Mouse (Mus musculus): ENCODE results near the gene Zbtb14.

Zbtb14 gene

GRCm38 (mm10) chr17:69382511-69383100, at the start of gene Zbtb14:
Gene Zbtb14, plus strand, starts transcription at chr17:69383050.
- DNase-seq: peak; percentile 100

GRCm38 (mm10) chr17:69346056-69346455, 36.8 kb upstream of the Zbtb14 start:
- DNase-seq: peak; percentile 60

GRCm38 (mm10) chr17:69349014-69349531, 33.8 kb upstream of the Zbtb14 start:
- DNase-seq: peak; percentile 51

- DNase-seq: peak; percentile 68
Observed at GRCm38 (mm10) chr17:69365049-69365448, 17.8 kb upstream of the Zbtb14 start.

GRCm38 (mm10) chr17:69380838-69381237, 2.0 kb upstream of the Zbtb14 start:
- DNase-seq: peak; percentile 64

GRCm38 (mm10) chr17:69383201-69383940, 521 bp downstream of the Zbtb14 start:
- peak; percentile 99 for DNase-seq

- peak; percentile 98 for DNase-seq
Observed at GRCm38 (mm10) chr17:69383941-69384665, 1.3 kb downstream of the Zbtb14 start.

GRCm38 (mm10) chr17:69396147-69397033, 13.5 kb downstream of the Zbtb14 start:
- peak; percentile 97 for DNase-seq

- no peak for DNase-seq
Observed at GRCm38 (mm10) chr17:69397163-69397562, 14.3 kb downstream of the Zbtb14 start.

- DNase-seq: no peak
Observed at GRCm38 (mm10) chr17:69398092-69398491, 15.2 kb downstream of the Zbtb14 start.

GRCm38 (mm10) chr17:69401146-69401545, 18.3 kb downstream of the Zbtb14 start:
- DNase-seq: no peak

GRCm38 (mm10) chr17:69416163-69416562, 33.3 kb downstream of the Zbtb14 start:
- DNase-seq: no peak

GRCm38 (mm10) chr17:69416920-69417661, 34.2 kb downstream of the Zbtb14 start:
- DNase-seq: peak; percentile 99

GRCm38 (mm10) chr17:69417724-69418373, 35.0 kb downstream of the Zbtb14 start:
- no peak for DNase-seq

- DNase-seq: no peak
Observed at GRCm38 (mm10) chr17:69421592-69421991, 38.7 kb downstream of the Zbtb14 start.

GRCm38 (mm10) chr17:69437836-69438235, 55.0 kb downstream of the Zbtb14 start:
- DNase-seq: peak; percentile 53

GRCm38 (mm10) chr17:69438486-69438885, 55.6 kb downstream of the Zbtb14 start:
- peak; percentile 55 for DNase-seq

GRCm38 (mm10) chr17:69438990-69439491, 56.2 kb downstream of the Zbtb14 start, which contains the start of gene Akain1:
Gene Akain1, plus strand, starts transcription at chr17:69439326.
- peak; percentile 93 for DNase-seq

- peak; percentile 84 for DNase-seq
Observed at GRCm38 (mm10) chr17:69439571-69440480, 57.0 kb downstream of the Zbtb14 start.
